Mouse (Mus musculus) E14TG2a.4 (cell line): ENCODE measurements around the gene Nhsl1.

ENCODE experiments used
- H3K27me3 ChIP-seq: 2 replicates; pipeline ENCODE4 v1.6.1; 2014; ENCODE audit warnings: low read length, control low read depth; ENCODE audit not compliant: insufficient read depth
- H3K36me3 ChIP-seq: 2 replicates; pipeline ENCODE4 v1.6.1; 2014; ENCODE audit warnings: low read length, control low read depth; ENCODE audit not compliant: insufficient read depth
- H3K4me1 ChIP-seq: replicated peaks from 2 replicates; pipeline ENCODE4 v1.6.1; 2014; ENCODE audit warnings: low read depth, low read length, control low read depth
- H3K4me3 ChIP-seq: replicated peaks from 2 replicates; pipeline ENCODE4 v1.5.1; 2014; ENCODE audit warnings: mild to moderate bottlenecking, low read length
- H3K9me3 ChIP-seq: 2 replicates; pipeline ENCODE4 v1.6.1; 2014; ENCODE audit warnings: low read length, control low read depth
- CTCF ChIP-seq: conservative IDR thresholded peaks from 2 replicates; pipeline ENCODE4 v1.5.1; 2014; ENCODE audit warnings: low read length
- NANOG ChIP-seq: IDR thresholded peaks from 2 replicates; pipeline ENCODE4 v1.6.1; 2014; ENCODE audit warnings: borderline replicate concordance, low read length, mixed read lengths
- POU5F1 ChIP-seq: IDR thresholded peaks from 2 replicates; pipeline ENCODE4 v1.6.1; 2014; ENCODE audit warnings: low read length, borderline replicate concordance

Nhsl1 gene

DNA sequence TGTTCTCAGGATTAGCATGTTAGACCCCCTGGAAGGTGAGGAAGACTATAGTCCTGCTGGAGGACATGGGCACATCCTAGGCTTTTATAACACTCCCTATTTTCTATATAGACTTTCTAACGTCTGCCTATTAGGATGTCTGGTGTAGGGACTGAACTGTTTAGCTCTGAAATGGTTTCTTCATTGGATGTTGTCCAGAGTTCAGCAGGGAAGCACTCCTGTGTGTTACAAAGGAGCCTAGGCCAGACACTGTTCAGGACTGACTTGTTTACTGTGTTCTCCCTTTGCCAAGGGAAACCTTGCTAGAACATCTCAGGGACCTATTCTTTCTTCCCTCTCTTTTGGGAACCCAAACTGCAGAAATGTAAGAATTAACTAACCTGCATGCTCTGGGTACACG, 90.3 kb downstream of the Nhsl1 start:
- Histone ChIP-seq H3K27me3 (0 out of 2 replicates have a peak, but pooled peaks cover 2% of the 10 kb centered on the region), H3K4me3 (peak overlapping the region; percentile 75; the same call in 1 of the 2 replicates), H3K36me3 (no peaks in the 10 kb centered on the region), H3K9me3 (no peaks in the 10 kb centered on the region), H3K4me1 (peaks cover 59% of the 10 kb centered on the region)
- TF ChIP-seq CTCF: no peak
- TF ChIP-seq POU5F1: no peak
- TF ChIP-seq NANOG: no peak

DNA sequence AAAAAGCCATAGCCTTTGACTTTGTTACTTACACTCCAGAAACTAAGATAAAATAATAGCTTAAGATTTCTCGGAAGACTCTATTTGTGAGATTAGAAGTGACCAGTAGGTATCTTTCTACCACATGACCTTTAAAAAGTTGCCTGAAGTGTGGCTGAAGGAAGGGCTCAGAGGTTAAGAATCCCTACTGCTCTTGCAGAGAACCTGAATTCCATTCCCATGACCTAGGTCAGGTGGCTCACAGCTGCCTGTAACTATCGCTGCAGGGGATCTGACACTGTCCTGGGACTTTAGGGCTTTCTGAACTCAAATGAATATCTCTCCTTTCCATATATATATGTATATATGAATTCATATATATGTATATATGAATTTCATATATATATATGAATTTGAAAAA, 92.5 kb downstream of the Nhsl1 start:
- TF ChIP-seq POU5F1 (no peak), NANOG (no peak), CTCF (no peak)
- Histone ChIP-seq H3K4me1 (peaks cover 73% of the 10 kb centered on the region), H3K27me3 (0 out of 2 replicates have a peak, but pooled peaks cover 2% of the 10 kb centered on the region), H3K4me3 (no peak overlapping the region), H3K9me3 (no peaks in the 10 kb centered on the region), H3K36me3 (no peaks in the 10 kb centered on the region)

DNA sequence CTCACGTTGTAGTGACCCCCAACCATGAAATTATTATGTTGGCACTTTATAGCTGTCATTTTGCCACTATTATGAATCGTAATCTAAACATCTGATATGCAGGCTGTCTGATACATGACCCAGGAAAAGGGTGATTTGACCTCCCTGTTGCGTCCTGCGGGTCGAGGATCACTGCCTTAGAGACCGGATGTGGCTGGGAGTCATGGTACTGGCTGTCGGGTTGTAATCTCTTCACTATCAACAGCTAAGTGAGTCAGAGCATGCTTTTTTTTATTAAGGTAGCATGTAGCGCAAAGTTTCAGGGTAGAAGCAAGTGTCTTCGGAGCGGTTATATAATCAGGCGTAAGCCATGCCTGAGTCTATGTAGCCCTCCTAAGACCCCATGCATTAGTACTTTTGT, 97.2 kb downstream of the Nhsl1 start:
- Histone ChIP-seq H3K36me3 (no peaks in the 10 kb centered on the region), H3K4me1 (peaks cover 83% of the 10 kb centered on the region), H3K4me3 (no peak overlapping the region), H3K27me3 (no peaks in the 10 kb centered on the region), H3K9me3 (peaks cover 5% of the 10 kb centered on the region)
- no peak for TF ChIP-seq CTCF
- TF ChIP-seq NANOG: no peak
- no peak for TF ChIP-seq POU5F1

DNA sequence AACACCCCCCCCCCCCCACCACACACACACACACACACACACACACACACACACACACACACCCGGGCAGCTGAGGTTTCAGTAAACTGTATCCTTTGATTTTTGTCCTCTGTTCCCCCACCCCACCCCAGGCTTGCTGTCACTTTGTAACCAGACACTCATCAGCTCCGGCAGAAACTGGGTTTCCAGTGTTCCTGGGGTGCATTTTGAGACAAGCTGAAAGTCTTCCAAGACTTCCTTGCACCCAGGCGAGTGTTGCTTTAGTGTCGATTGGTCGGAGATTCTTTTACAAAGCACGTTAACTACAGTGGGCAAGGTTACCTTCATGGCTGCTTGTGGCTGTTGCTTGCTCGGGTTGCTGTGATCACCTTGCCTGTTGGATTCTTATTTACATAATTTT, 99.4 kb downstream of the Nhsl1 start:
- Histone ChIP-seq H3K4me3 (no peak overlapping the region), H3K9me3 (peaks cover 14% of the 10 kb centered on the region), H3K4me1 (peaks cover 90% of the 10 kb centered on the region), H3K27me3 (no peaks in the 10 kb centered on the region), H3K36me3 (no peaks in the 10 kb centered on the region; the same call in 1 of the 2 replicates)
- no peak for TF ChIP-seq POU5F1
- peak; percentile 75; the same call in 1 of the 2 replicates for TF ChIP-seq NANOG

DNA sequence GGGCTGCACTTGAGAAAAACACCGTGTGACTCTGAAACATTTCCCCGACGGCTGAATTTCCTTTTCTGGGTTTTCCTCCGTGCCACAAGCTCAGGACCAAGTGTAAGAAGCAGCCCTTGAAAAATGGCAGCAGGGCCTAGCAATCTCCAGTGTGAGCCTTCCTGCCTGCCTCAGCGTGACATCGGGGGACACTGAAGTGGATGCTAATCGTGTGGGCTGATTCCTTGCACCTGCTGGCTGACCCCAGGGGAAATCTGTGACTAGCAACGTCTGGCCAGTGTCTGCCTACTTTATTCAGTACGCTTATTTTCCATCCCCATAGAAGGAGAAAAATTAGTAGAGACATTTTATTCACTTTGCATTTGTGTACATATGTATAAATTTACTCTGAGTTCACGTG, 100.7 kb downstream of the Nhsl1 start:
- H3K9me3 ChIP-seq: peaks cover 14% of the 10 kb centered on the region
- TF ChIP-seq NANOG: no peak
- TF ChIP-seq CTCF: no peak
- TF ChIP-seq POU5F1: no peak
- H3K36me3 ChIP-seq: no peaks in the 10 kb centered on the region; the same call in 1 of the 2 replicates
- no peak overlapping the region for H3K4me3 ChIP-seq
- no peaks in the 10 kb centered on the region for H3K27me3 ChIP-seq
- peaks cover 97% of the 10 kb centered on the region for H3K4me1 ChIP-seq

DNA sequence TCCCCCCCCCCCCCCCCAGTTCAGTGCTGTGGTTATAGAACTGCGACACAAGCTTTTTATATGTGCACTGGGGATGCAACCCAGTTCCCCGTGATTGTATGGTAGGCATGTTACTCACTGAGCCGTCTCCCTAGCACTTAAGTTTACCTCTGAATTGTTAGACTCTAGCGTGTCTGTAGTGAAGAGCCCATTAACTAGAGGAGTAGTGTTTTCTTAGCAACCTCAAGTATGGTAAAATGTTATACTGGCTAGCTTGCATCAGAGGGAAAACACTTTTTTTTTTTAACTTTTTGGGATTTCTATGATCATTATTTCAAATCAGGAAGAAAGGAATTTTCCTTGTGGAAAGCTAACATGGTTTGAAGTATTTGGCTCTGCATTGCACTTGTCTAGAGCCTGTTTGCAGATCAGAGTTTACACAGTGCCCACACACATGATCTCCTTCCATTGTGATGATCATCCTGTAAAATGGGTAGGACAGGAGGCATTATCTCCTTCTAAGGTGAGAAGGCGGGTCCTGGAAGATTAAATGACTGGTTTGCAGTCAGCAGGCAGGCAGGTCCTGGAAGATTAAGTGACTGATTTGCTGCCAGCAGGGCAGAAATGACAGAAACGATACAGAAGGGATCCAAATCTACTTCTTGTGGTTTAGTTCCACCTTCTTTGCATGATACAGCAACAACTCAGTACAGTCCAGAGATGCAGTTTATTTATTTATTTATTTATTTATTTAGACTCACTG, 101.6 kb downstream of the Nhsl1 start:
- no peaks in the 10 kb centered on the region for H3K27me3 ChIP-seq
- 0 out of 2 replicates have a peak overlapping the region, but pooled peaks have one; percentile 10 for H3K4me3 ChIP-seq
- no peak for TF ChIP-seq CTCF
- TF ChIP-seq NANOG: no peak
- TF ChIP-seq POU5F1: no peak
- peaks cover 14% of the 10 kb centered on the region for H3K9me3 ChIP-seq
- H3K36me3 ChIP-seq: no peaks in the 10 kb centered on the region; the same call in 1 of the 2 replicates
- peaks cover 95% of the 10 kb centered on the region for H3K4me1 ChIP-seq

DNA sequence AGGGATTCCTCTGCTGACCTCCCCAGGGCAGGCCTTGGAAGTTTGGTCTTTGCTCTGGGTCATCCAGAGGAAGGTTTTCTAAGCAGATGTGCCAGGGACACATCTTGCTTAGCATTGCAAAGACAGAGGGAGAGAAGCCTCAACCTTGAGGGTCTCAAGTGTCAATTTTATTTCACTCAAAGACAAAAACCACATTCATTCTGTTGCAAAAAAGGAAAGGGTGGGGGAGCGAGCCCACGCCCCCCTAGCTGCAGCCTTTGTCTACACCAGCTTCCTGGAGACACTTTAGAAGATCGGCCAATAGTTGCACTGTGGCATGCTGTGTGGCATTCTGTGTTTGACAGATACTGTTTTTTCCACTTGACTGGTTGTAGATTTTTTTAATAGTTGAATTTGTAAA, 104.2 kb downstream of the Nhsl1 start:
- Histone ChIP-seq H3K4me3 (peak overlapping the region; percentile 8; the same call in 1 of the 2 replicates), H3K4me1 (peaks cover 79% of the 10 kb centered on the region)

DNA sequence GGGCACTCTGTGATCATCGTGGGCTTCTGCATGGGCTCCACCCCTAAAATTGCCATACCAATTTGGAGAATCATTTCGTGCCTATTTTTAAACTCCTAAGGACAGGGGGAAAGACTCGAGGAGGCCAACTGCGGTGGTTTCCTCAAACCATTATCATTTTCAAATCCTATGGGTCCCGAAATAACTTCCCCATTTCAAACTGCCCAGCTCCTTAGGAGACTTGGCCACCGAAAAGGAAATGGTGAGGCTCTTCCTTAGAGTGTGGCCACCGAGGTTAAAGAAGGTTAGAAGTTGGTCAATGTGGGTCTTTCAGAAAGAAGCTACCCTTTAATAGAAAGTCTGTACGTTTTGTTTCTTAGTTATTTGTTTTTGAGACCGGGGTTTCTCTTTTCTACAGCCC, 104.8 kb downstream of the Nhsl1 start:
- H3K4me3 ChIP-seq: no peak overlapping the region
- H3K9me3 ChIP-seq: peaks cover 14% of the 10 kb centered on the region
- no peaks in the 10 kb centered on the region for H3K27me3 ChIP-seq
- no peaks in the 10 kb centered on the region; the same call in 1 of the 2 replicates for H3K36me3 ChIP-seq
- no peak for TF ChIP-seq POU5F1
- TF ChIP-seq NANOG: no peak
- no peak for TF ChIP-seq CTCF
- peaks cover 79% of the 10 kb centered on the region for H3K4me1 ChIP-seq

More for the DNA sequence above, 104.2 kb downstream of the Nhsl1 start:
- no peaks in the 10 kb centered on the region; the same call in 1 of the 2 replicates for H3K36me3 ChIP-seq
- H3K9me3 ChIP-seq: peaks cover 14% of the 10 kb centered on the region
- no peak for TF ChIP-seq POU5F1
- no peak for TF ChIP-seq NANOG
- TF ChIP-seq CTCF: no peak
- no peaks in the 10 kb centered on the region for H3K27me3 ChIP-seq
